Mouse (Mus musculus): Measurements from ENCODE around the gene Hmgn3.

Hmgn3 gene

GRCm38 (mm10) chr9:83098652-83099307, 47.7 kb downstream of the Hmgn3 start:
- no peak for DNase-seq (ENCODE audit: low spot score in 2 of 2)

GRCm38 (mm10) chr9:83097816-83098215, 48.7 kb downstream of the Hmgn3 start:
- DNase-seq (ENCODE audit: low spot score in 2 of 2), result no peak

- no peak for DNase-seq (ENCODE audit: low spot score in 2 of 2)
Measured at GRCm38 (mm10) chr9:83094649-83095336, 51.7 kb downstream of the Hmgn3 start.

- DNase-seq (ENCODE audit: low spot score in 2 of 2), result no peak
Measured at GRCm38 (mm10) chr9:83083790-83084469, 62.6 kb downstream of the Hmgn3 start.

- DNase-seq (ENCODE audit: low spot score in 2 of 2), result no peak
Measured at GRCm38 (mm10) chr9:83083091-83083490, 63.4 kb downstream of the Hmgn3 start.

- no peak for DNase-seq (ENCODE audit: low spot score in 2 of 2)
Measured at GRCm38 (mm10) chr9:83082296-83082695, 64.2 kb downstream of the Hmgn3 start.

GRCm38 (mm10) chr9:83079724-83080123, 66.8 kb downstream of the Hmgn3 start:
- DNase-seq (ENCODE audit: low spot score in 2 of 2), result no peak

GRCm38 (mm10) chr9:83068246-83068645, 78.2 kb downstream of the Hmgn3 start:
- DNase-seq (ENCODE audit: low spot score in 2 of 2), result no peak

GRCm38 (mm10) chr9:83061289-83061688, 85.2 kb downstream of the Hmgn3 start:
- no peak for DNase-seq (ENCODE audit: low spot score in 2 of 2)

All from right cerebral cortex, postnatal 10 days (tissue).